Mouse (Mus musculus) embryonic facial prominence, embryonic 13.5 days (tissue): Measurements from ENCODE around the gene Pola2. TPM values are rescaled to one million over a fixed set of nuclear protein-coding genes. Genes with fewer than 3 reads are reported as not detected.

Source experiments
- ATAC-seq: fragments of 200-750 bp; cut with Nextera tagmentation; 2 replicates; pipeline ENCODE4 v1.8.0; 2017; ENCODE audit warnings: low read depth; ENCODE audit not compliant: insufficient number of reproducible peaks, insufficient read depth, low FRiP score, low TSS enrichment
- H3K27ac ChIP-seq: fragments of 300-500 bp; sonication (generic); 2 replicates; pipeline ENCODE4 v1.5.1; 2015; ENCODE audit warnings: moderate library complexity, mild to moderate bottlenecking, inconsistent platforms
- H3K27me3 ChIP-seq: fragments of 300-500 bp; sonication (generic); 2 replicates; pipeline ENCODE4 v1.6.1; 2015; ENCODE audit warnings: mild to moderate bottlenecking, inconsistent platforms
- H3K36me3 ChIP-seq: fragments of 300-500 bp; sonication (generic); 2 replicates; pipeline ENCODE4 v1.6.1; 2015; ENCODE audit warnings: mild to moderate bottlenecking, inconsistent platforms
- H3K4me1 ChIP-seq: fragments of 300-500 bp; sonication (generic); 2 replicates; pipeline ENCODE4 v1.6.1; 2015; ENCODE audit warnings: inconsistent platforms
- H3K4me2 ChIP-seq: fragments of 300-500 bp; sonication (generic); 2 replicates; pipeline ENCODE4 v1.6.1; 2015; ENCODE audit warnings: moderate library complexity, mild to moderate bottlenecking, inconsistent platforms
- H3K4me3 ChIP-seq: fragments of 300-500 bp; sonication (generic); 2 replicates; pipeline ENCODE4 v1.5.1; 2015; ENCODE audit warnings: mild to moderate bottlenecking, inconsistent platforms
- H3K9ac ChIP-seq: fragments of 300-500 bp; sonication (generic); 2 replicates; pipeline ENCODE4 v1.6.1; 2015; ENCODE audit warnings: mild to moderate bottlenecking, inconsistent platforms
- H3K9me3 ChIP-seq: fragments of 300-500 bp; sonication (generic); 2 replicates; pipeline ENCODE4 v1.6.1; 2016; ENCODE audit warnings: inconsistent platforms
- WGBS: fragments of 180-500 bp; shearing (Covaris S2); methylation state at CpG from one replicate; pipeline ENCODE4 v1.1.7; 2015; ENCODE audit warnings: mixed read lengths; 5-methylcytosine and 5-hydroxymethylcytosine counted together
- polyA plus RNA-seq: library from polyadenylated mRNA; unstranded; fragments of >200 nt; fragmentation: Nextera tagmentation; extraction: Ambion mirVana; gene quantifications from 2 replicates; pipeline ENCODE4 v1.2.1, GENCODE M21; 2015

The Pola2 gene
- polyA plus RNA-seq, 1 experiment from 2014 or later, result 79.5 TPM

DNA sequence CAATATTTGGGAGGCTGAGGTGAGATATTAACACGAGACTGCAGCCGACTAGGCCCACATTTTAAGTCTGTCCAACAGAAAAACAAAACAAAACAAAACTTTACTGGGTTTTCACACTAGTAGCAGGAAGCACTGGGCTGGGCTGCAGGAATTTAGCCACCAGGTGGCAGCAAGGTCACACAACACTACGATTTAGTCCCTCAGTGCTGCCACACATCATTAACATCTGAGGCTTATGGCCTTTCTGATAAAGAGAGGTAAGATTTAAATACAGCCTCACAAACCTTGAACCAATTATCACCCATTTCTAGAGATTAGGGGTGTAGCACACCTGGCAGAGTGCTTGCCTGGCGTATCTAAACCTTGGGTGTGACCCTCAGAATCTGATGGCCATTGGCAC, 1.3 kb upstream of the Pola2 start:
- Histone ChIP-seq H3K36me3 (peaks cover 13% of the 10 kb centered on the region; the same call in 1 of the 2 replicates), H3K27ac (0 out of 2 replicates have a peak overlapping the region, but pooled peaks have one; percentile 7), H3K4me1 (peaks cover 33% of the 10 kb centered on the region), H3K4me2 (no peak overlapping the region; the same call in 1 of the 2 replicates), H3K9ac (0 out of 2 replicates have a peak overlapping the region, but pooled peaks have one; percentile 89), H3K27me3 (no peaks in the 10 kb centered on the region), H3K9me3 (no peaks in the 10 kb centered on the region), H3K4me3 (no peak overlapping the region)
- ATAC-seq, result no peak
- 11% methylated on average over 4 of the region's 4 CpGs for WGBS

GRCm38 (mm10) chr19:5964804-5965203, 802 bp upstream of the Pola2 start:
- H3K4me3 ChIP-seq, result peak overlapping the region; percentile 78
- peak overlapping the region; percentile 89; the same call in 1 of the 2 replicates for H3K9ac ChIP-seq
- H3K4me1 ChIP-seq, result peaks cover 33% of the 10 kb centered on the region
- peak overlapping the region; percentile 72 for H3K4me2 ChIP-seq
- WGBS, result 89% methylated on average over 2 of the region's 2 CpGs
- H3K27ac ChIP-seq, result 0 out of 2 replicates have a peak overlapping the region, but pooled peaks have one; percentile 7
- no peaks in the 10 kb centered on the region for H3K9me3 ChIP-seq
- H3K36me3 ChIP-seq, result peaks cover 13% of the 10 kb centered on the region; the same call in 1 of the 2 replicates
- no peak for ATAC-seq
- H3K27me3 ChIP-seq, result no peaks in the 10 kb centered on the region

DNA sequence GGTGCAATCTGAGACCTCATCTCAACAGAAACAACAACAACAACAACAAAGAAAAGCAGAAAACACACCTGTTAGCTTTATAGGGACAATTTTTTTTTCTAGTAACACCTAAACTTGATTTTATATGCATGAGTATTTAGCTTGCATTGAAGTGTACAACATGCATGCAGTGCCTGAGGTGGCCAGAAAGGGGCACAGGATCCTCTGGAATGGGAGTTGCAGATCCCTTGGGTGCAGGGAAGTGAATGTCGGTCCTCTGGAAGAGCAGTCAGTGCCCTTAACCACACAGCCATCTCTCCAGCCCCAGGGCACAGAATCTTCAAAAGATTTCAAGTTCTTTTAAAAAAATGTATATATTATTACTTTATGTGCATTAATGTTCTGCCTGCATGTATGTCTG, 1.4 kb downstream of the Pola2 start:
- H3K36me3 ChIP-seq, result peaks cover 32% of the 10 kb centered on the region
- peak overlapping the region; percentile 78 for H3K4me3 ChIP-seq
- ATAC-seq, result no peak
- peaks cover 33% of the 10 kb centered on the region for H3K4me1 ChIP-seq
- peak overlapping the region; percentile 72 for H3K4me2 ChIP-seq
- 10% methylated on average over 1 of the region's 1 CpGs for WGBS
- H3K27ac ChIP-seq, result no peak overlapping the region
- peak overlapping the region; percentile 89 for H3K9ac ChIP-seq
- no peaks in the 10 kb centered on the region for H3K27me3 ChIP-seq
- no peaks in the 10 kb centered on the region for H3K9me3 ChIP-seq

DNA sequence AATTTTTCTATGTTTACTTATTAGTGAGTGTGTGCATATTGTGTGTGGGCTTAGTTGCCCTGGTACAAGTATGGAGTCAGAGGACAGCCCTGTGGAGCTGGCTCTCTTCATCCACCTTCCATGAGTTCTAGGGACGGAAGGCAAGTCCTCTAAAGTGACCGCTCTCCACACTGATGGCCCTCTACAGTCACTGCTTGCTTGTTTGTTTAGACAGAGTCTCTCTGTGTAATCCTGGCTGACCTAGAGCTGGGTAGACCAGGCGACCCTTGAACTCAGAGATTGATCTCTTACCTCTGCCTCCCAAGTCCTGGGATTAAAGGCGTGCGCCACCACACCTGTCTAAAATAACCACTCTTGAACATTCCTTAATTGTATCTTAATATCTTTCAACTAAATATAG, 6.6 kb downstream of the Pola2 start:
- Histone ChIP-seq H3K36me3 (peaks cover 69% of the 10 kb centered on the region), H3K9me3 (no peaks in the 10 kb centered on the region), H3K4me1 (peaks cover 35% of the 10 kb centered on the region), H3K9ac (no peak overlapping the region), H3K27ac (no peak overlapping the region), H3K4me3 (no peak overlapping the region), H3K4me2 (no peak overlapping the region), H3K27me3 (no peaks in the 10 kb centered on the region)
- WGBS, result 91% methylated on average over 5 of the region's 5 CpGs
- ATAC-seq, result no peak

DNA sequence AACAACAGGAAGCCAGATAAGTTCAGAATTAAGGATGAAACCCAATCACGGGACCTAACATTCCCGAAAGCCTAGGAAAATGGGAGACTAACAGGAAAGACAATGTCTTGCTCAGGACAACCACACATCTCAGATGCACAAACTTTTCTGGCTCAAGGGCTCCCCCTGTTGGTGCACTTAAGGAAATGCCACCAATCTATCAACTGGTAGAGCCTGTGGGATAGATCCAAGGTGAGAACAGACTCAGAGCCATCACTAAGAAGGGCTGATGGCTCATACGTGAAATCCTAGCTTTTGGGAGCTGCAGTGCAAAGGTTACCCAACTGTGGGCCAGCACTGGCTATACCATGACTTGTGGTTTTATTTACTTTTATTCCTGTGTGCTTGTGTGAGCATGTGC, 7.3 kb downstream of the Pola2 start:
- Histone ChIP-seq H3K4me1 (peaks cover 36% of the 10 kb centered on the region), H3K36me3 (peaks cover 76% of the 10 kb centered on the region), H3K4me2 (no peak overlapping the region), H3K27me3 (no peaks in the 10 kb centered on the region), H3K4me3 (no peak overlapping the region), H3K9me3 (no peaks in the 10 kb centered on the region), H3K9ac (no peak overlapping the region), H3K27ac (peak overlapping the region; percentile 74; the same call in 1 of the 2 replicates)
- ATAC-seq, result no peak
- 21% methylated on average over 3 of the region's 3 CpGs for WGBS

GRCm38 (mm10) chr19:5955704-5956670, 8.0 kb downstream of the Pola2 start:
- Histone ChIP-seq H3K27me3 (no peaks in the 10 kb centered on the region), H3K27ac (peak overlapping the region; percentile 74), H3K36me3 (peaks cover 76% of the 10 kb centered on the region), H3K4me3 (no peak overlapping the region), H3K9ac (peak overlapping the region; percentile 21; the same call in 1 of the 2 replicates), H3K9me3 (no peaks in the 10 kb centered on the region), H3K4me1 (peaks cover 31% of the 10 kb centered on the region), H3K4me2 (peak overlapping the region; percentile 32)
- WGBS, result 63% methylated on average over 28 of the region's 28 CpGs
- no peak for ATAC-seq

- 90% methylated on average over 10 of the region's 10 CpGs for WGBS
- no peak overlapping the region; the same call in 1 of the 2 replicates for H3K27ac ChIP-seq
- no peaks in the 10 kb centered on the region for H3K27me3 ChIP-seq
- no peak overlapping the region for H3K4me3 ChIP-seq
- H3K36me3 ChIP-seq, result peaks cover 81% of the 10 kb centered on the region
- no peak overlapping the region for H3K4me2 ChIP-seq
- H3K4me1 ChIP-seq, result peaks cover 30% of the 10 kb centered on the region
- no peaks in the 10 kb centered on the region for H3K9me3 ChIP-seq
- no peak for ATAC-seq
- 0 out of 2 replicates have a peak overlapping the region, but pooled peaks have one; percentile 21 for H3K9ac ChIP-seq
These were observed 9.1 kb downstream of the Pola2 start for GRCm38 (mm10) chr19:5954936-5955335.

DNA sequence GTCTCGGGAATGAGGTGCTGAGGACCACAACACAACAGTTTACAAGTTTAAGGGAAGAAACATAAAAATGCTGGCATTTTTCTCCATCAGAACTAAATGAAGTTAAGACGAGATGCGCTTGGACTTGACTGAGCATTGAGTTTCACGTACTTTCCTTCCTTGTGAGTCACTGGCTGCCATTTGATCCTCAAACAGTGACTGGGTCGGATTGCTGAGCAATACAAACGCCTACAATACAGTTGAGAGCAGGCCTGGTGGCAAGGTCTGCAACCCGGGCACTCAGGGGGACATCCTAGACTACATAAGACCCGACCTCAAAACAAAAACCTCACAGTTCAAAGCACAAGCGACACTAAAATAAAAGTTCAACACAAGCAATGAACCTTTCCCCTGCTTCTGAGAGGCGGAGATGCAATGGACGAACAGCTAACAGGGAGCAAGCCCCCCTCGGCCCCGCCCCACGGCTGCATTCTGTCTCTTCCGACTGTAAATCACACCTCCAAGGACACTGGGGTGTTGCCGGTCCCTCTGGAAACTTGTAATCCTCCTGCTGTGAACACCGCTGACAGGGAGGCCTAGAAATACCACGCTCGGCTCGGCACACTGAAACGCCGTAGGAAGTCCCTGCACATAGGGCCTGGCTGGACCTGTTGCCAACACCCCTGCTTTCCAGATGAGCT, 9.8 kb downstream of the Pola2 start:
- H3K27me3 ChIP-seq, result no peaks in the 10 kb centered on the region
- ATAC-seq, result no peak
- H3K36me3 ChIP-seq, result peaks cover 81% of the 10 kb centered on the region
- no peak overlapping the region for H3K4me3 ChIP-seq
- H3K9ac ChIP-seq, result peak overlapping the region; percentile 21; the same call in 1 of the 2 replicates
- H3K27ac ChIP-seq, result no peak overlapping the region
- H3K4me1 ChIP-seq, result peaks cover 30% of the 10 kb centered on the region
- 81% methylated on average over 22 of the region's 22 CpGs for WGBS
- no peaks in the 10 kb centered on the region for H3K9me3 ChIP-seq
- no peak overlapping the region for H3K4me2 ChIP-seq

DNA sequence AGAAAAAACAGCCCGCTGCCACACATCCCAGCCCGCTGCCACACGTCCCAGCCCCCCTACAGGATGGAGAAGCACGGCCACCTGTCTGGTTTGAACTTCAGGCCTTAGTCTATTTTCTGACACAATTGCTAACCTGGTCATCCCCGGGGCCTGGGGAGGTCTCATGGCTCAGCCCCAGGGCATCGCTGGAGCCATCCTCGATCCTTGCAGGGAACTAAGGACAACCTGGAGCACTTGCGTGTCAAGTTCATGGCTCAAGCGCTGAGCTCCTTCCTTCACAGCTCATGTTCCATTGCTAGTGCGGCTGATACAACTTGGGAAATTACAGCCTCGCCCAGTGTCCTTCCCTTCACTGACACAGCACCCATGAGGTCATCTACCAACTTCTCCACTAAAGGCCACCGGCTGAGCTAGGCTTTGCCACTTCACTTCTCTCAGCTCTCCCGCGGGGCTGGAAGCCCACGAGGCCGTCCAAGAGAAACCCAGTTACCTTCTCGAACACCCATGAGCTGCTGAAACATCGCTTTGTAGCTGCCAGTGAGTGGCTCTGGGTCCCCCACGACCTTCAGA, 10.7 kb downstream of the Pola2 start:
- Histone ChIP-seq H3K9ac (no peak overlapping the region; the same call in 1 of the 2 replicates), H3K27me3 (no peaks in the 10 kb centered on the region), H3K36me3 (peaks cover 80% of the 10 kb centered on the region), H3K4me2 (no peak overlapping the region), H3K4me1 (peaks cover 30% of the 10 kb centered on the region), H3K27ac (peak overlapping the region; percentile 74), H3K9me3 (no peaks in the 10 kb centered on the region), H3K4me3 (no peak overlapping the region)
- no peak for ATAC-seq
- WGBS, result 88% methylated on average over 19 of the region's 19 CpGs

DNA sequence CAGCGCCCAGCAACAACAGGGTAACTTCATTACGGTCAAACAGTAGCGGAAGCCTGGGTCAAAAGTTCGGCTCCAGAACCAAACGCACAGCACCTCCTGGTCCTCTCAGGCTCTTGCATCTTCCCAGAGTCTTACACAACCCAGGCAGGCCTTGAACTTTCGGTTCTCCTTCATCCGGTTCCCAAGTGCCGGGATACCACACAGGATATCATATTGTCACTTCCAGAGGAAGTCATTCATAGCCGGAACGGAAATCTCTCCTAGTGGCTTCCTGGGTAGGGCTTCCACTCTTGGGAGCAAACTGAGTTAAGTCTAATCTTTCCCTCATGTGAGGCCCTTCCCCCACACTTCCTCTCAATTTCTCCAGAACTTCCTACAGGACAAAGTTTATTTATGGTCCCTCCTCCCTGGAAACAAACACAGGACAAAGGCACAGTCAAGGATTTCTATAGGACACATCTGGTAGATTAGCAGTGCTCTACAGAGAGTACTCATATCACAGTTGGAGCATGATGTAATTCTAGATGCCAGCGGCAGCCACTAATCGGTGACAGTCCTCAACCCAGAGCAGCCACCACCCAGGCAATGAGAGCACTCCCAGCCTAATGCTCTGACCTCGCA, 11.8 kb downstream of the Pola2 start:
- no peaks in the 10 kb centered on the region for H3K9me3 ChIP-seq
- WGBS, result 47% methylated on average over 13 of the region's 13 CpGs
- no peaks in the 10 kb centered on the region for H3K27me3 ChIP-seq
- peak overlapping the region; percentile 74 for H3K27ac ChIP-seq
- peaks cover 30% of the 10 kb centered on the region for H3K4me1 ChIP-seq
- H3K4me3 ChIP-seq, result no peak overlapping the region
- H3K9ac ChIP-seq, result peak overlapping the region; percentile 27; the same call in 1 of the 2 replicates
- H3K36me3 ChIP-seq, result peaks cover 85% of the 10 kb centered on the region
- no peak for ATAC-seq
- no peak overlapping the region for H3K4me2 ChIP-seq

DNA sequence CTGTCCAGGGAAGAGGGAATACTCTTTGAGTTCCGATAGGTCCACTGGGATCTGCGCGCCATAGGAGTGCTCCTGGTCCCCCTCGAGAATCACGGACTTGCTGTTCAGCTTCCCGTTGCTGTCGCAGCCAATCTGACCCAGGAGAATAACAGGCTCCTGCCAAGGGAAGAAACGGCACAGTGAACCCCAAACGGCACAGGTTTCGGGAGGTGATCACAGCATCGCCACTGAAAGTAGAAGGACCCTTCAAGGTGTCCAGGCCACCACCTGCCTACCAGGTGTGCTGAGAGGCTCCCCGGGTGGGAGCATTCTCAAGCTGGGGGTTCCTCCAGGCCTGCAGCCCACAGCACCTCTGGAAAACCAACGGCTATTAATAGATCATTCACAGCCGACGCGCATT, 12.4 kb downstream of the Pola2 start:
- H3K4me3 ChIP-seq, result no peak overlapping the region
- WGBS, result 86% methylated on average over 16 of the region's 16 CpGs
- no peak overlapping the region for H3K4me2 ChIP-seq
- no peak for ATAC-seq
- no peaks in the 10 kb centered on the region for H3K27me3 ChIP-seq
- peaks cover 87% of the 10 kb centered on the region for H3K36me3 ChIP-seq
- peak overlapping the region; percentile 74; the same call in 1 of the 2 replicates for H3K27ac ChIP-seq
- H3K9ac ChIP-seq, result 0 out of 2 replicates have a peak overlapping the region, but pooled peaks have one; percentile 27
- H3K4me1 ChIP-seq, result peaks cover 30% of the 10 kb centered on the region
- no peaks in the 10 kb centered on the region for H3K9me3 ChIP-seq
